Mouse (Mus musculus) neural tube, embryonic 15.5 days (tissue): ENCODE data around the gene Nup205. TPM values are rescaled to one million over a fixed set of nuclear protein-coding genes. Genes with fewer than 3 reads are reported as not detected.

ENCODE experiments used
- polyA plus RNA-seq: library from polyadenylated mRNA; unstranded; fragments of >200 nt; fragmentation: Nextera tagmentation; extraction: Ambion mirVana; gene quantifications from 2 replicates; pipeline ENCODE4 v1.2.1, GENCODE M21; 2015

Gene Nup205
- polyA plus RNA-seq, 1 experiment from 2014 or later: 17.8 TPM

Other genes starting within 250 kb of the Nup205 start
- gene Slc23a4, start 189.0 kb upstream of the Nup205 start, polyA plus RNA-seq: 0.42 and 2.1 TPM in 2 replicates
- 33.9 and 34.7 TPM in 2 replicates for gene Cnot4, start 43.7 kb upstream of the Nup205 start, polyA plus RNA-seq
- gene Slc13a4, start 130.7 kb downstream of the Nup205 start, polyA plus RNA-seq: 1.3 and 2.3 TPM in 2 replicates
- gene Fam180a, start 148.7 kb downstream of the Nup205 start, polyA plus RNA-seq: 0.59 and 1.6 TPM in 2 replicates